Mouse (Mus musculus) ovary, adult 18-20 months (tissue): ENCODE results near the gene Dyrk1a.
"Not testable (repeated sequence)": the region's sequence is repeated elsewhere in the genome, so short reads cannot be mapped to it uniquely, and the experiment has no call there.

ENCODE experiments used
- DNase-seq: peaks from one replicate; pipeline ENCODE4 v3.0.0; 2022; ENCODE audit warnings: low spot score, mixed read lengths

Gene Dyrk1a

GRCm38 (mm10) chr16:94633012-94633411 lies 63.2 kb downstream of the Dyrk1a start:
- no peak for DNase-seq

DNA sequence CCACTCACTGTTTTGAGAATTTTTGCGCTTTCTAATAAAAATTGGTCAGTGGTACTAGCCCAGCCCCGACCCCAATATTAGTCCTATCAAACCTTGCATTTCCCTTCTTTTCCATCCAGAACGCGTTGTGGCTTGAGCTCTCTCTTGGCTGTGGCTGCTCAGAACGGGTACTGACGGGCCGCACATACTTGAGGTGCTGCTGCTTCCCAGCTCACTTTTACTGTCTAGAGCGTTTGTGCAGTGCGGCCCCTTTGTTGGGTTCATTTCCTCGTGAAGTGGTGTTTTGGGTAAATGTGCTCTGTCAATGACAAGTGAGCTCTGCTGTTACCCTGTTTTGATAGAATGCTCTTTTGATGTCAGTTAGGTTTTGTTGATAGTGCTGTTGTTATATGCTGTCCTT lies 67.6 kb downstream of the Dyrk1a start:
- DNase-seq, result no peak

- no peak for DNase-seq
Observed at GRCm38 (mm10) chr16:94641799-94642198, 72.0 kb downstream of the Dyrk1a start.

DNA sequence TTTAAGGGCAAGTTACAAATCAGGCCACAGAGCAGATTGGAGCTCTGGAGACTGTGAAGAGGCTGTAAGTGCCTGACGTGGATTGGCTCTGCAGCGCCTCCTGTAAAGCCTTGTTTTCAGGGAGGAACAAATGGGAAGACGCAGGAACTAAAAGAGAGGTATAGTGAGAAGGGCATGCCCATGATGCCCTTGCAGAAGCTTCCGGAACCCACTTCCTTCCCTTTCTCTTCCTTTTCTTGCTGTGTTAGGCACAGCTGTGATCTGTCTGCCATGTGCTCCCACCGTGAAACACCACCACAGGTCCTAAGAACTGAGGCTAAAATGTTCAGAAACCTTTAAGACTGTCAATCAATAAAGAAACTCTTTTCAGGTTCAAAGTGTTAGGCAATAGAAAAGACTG lies 77.3 kb downstream of the Dyrk1a start:
- DNase-seq, result no peak

GRCm38 (mm10) chr16:94647925-94648324 lies 78.1 kb downstream of the Dyrk1a start:
- no peak for DNase-seq

DNA sequence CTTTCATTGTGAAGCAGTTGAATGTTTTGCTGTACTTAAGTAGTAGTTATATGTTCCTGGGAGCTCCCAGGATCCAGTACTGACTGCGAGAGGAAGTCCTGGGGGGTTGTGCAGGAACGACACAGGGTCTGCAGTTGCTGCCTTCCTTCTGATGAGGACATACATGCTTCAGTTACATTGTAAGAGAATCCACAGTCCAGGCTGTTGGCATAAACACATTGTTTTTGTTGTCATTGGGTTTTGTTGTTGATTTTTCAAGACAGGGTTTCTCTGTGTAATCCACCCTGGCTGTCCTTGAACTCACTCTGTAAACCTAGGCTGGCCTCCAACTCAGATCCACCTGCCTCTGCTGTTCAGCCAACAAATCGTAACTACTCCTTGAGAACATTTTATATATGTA lies 80.1 kb downstream of the Dyrk1a start:
- no peak for DNase-seq

DNA sequence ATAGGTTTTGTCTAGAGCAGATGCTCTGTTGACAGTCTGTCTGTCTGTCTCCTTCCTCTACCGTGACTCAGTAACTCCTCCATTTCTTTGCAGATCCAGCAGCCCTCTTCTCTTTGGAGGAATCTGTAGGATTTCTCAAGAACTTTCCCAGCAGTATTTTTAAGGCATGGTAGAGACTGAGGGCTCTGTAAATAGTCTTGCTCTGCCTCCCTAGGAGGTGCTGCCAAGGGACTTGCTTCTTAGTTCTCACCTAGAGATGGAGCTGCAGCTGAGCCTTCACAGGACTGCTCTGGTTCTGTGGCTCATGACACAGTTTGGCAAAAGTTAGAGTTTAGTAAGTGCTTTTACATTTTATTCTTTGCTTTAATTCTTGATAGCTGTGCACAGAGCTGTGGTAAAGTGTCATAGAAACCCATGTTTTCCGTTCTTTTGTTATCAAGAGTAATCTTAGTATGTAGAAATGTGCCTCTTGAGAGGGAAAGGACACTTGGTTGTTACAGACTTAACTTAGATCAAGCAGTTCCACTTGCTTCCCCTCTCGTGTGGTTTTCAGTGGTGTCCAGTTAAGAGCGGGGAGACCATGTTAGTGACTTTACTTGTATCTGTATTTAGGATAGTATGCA lies 82.4 kb downstream of the Dyrk1a start:
- DNase-seq, result no peak

DNA sequence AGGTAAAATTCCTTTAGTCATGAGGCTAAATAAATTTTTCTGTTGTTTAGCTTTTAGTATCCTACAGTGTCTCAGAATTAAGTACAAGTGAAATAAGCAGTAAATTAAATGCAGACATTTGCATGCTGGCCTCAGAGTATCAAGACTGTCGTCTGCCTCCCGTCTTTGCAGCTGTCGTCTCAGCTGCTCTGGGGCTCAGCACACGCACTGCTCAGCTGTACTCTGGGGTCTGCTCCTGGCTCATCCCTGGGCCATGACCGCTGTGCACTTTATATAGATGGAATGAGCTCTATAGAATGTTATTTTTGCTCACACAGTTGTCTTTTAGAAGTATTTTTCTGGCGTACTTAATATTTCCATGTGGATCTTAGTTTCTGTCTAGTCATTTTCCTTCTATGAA lies 85.3 kb downstream of the Dyrk1a start:
- no peak for DNase-seq

- no peak for DNase-seq
Observed at GRCm38 (mm10) chr16:94656891-94657290, 87.1 kb downstream of the Dyrk1a start.

- no peak for DNase-seq
Observed at GRCm38 (mm10) chr16:94659394-94659793, 89.6 kb downstream of the Dyrk1a start.

DNA sequence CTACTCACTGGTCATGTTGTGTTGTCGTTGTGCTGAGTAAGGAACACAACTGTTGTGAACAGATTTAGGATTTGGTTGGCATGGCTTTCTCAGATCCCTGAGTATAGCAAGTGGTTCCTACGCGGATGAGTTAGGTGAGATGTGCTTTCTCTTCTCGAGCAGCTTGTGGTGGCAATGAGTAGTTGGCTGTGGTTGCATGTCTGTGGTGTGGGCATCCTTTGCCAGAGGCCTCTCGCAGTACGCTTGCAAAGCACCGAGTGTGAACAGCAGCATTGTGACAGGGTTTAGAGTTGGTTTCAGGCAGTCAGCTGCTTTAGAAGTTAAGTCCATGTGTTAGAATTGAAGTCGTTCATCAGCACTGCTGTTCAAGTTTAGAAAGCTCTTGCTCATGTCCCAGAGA lies 90.4 kb downstream of the Dyrk1a start:
- no peak for DNase-seq

DNA sequence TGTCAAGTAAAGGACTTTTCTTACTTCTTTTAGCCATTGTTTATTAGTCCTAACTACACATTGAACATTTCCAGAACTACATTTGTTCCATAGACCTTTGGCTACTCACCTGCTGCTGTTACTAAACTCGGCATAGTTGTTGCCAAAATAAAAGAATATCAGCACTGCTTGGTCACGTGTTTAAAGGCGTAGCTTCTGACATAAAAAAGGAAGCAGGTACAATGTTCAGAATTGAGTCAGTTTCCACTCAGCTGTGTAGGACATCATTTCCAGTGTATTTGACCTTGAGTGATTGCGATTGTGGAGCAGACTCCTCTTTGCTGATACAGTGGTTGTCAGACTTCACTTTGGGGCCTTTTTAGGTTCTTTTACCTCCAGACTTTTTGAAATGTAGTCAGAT lies 97.7 kb downstream of the Dyrk1a start:
- DNase-seq, result no peak

DNA sequence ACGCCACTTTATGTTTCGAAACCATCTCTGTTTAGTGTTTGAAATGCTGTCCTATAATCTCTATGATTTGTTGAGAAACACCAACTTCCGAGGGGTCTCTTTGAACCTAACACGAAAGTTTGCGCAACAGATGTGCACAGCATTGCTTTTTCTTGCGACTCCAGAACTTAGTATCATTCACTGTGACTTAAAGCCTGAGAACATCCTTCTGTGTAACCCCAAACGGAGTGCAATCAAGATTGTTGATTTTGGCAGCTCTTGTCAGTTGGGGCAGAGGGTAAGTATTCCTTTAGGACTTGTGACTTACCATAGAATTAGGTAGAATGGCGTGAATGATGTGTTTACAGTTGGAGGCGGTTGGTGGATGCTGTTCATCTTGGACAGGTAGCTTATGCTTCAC lies 101.5 kb downstream of the Dyrk1a start:
- no peak for DNase-seq

DNA sequence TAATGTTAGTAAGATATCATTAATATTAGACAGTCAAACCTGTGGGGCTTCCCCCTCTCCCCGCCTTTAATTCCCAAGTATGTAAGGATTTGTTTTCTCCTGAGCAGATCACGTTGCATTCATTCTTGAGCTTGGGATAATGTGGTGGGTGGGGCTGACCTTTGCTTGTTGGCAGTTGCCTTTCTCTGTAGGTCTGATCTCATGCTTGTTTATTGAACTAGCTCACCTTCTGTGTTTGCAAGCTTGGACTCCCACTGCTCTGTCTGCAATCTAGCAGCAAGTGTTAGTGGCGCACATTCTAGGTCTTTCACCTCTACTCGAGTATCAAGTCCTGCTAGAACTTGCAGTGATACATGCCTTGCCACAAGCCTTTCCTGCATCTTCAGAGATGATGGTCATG lies 111.1 kb downstream of the Dyrk1a start:
- no peak for DNase-seq

GRCm38 (mm10) chr16:94681760-94682159 lies 112.0 kb downstream of the Dyrk1a start:
- DNase-seq, result no peak

- no peak for DNase-seq
Observed at GRCm38 (mm10) chr16:94683960-94684359, 114.2 kb downstream of the Dyrk1a start.

- no peak for DNase-seq
Observed at GRCm38 (mm10) chr16:94693687-94694305, 124.0 kb downstream of the Dyrk1a start.

DNA sequence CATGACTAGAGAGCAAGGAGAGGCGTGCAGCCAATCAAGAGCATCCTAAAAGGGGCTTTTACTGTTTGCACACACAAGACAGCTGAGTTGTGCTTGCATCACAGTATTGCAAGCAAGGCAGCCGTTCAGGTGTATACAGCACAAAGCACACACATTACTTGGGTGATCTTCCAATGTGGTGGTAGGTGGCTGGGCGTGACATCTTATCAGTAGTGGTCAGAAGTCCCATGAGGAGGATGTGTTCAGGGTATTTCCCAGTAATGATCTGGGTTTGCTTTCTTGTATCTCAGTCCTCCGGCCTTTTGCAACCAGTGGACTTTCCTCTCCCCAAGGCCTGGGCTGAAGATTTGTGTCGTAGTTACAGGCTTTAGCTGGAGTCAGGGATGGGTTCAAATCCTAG lies 127.7 kb downstream of the Dyrk1a start:
- DNase-seq, result no peak

- not testable (repeated sequence) for DNase-seq
Observed at GRCm38 (mm10) chr16:94698234-94698633, 128.4 kb downstream of the Dyrk1a start.

- no peak for DNase-seq
Observed at GRCm38 (mm10) chr16:94701141-94701540, 131.3 kb downstream of the Dyrk1a start.

DNA sequence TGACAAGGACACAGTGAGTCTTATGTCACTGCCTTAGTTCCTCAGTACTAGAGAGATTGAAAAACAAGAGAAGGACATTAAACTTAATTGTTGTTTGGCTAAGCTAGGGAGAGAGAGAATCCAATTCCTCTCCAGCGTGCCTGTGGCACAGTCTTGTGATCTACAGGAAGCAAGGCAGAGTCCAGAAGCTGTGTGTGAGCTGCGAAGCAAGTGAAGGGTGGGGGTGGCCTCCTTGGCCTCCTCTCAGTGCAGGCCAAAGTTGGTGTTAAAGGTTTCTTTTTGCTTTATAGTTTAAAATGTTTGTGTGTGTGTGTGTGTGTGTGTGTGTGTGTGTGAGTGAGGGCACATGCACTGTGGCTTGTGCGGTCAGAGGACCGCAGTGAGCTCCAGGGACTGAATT lies 132.2 kb downstream of the Dyrk1a start:
- DNase-seq, result no peak

- DNase-seq, result peak; percentile 46
Observed at GRCm38 (mm10) chr16:94713480-94714094, 143.8 kb downstream of the Dyrk1a start.

DNA sequence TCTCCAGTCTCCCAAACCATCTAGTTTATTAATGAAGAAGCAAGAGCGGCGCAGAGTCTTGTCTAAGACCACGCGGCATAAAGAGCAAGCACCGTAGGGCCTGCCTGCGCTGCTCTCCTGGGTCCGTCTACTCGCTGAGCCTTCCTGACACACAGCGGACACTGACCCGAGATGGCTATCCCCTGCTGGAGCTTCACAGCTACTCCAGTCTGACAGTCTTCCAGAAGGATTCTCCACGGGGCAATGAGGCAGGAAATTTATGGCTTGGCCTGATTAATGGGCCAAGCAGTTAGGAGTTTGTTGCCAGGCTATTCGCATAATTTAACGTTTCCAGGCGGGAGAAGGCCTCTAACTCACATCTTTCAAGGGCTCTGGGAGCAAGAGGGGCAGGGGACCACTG lies 144.7 kb downstream of the Dyrk1a start:
- no peak for DNase-seq

DNA sequence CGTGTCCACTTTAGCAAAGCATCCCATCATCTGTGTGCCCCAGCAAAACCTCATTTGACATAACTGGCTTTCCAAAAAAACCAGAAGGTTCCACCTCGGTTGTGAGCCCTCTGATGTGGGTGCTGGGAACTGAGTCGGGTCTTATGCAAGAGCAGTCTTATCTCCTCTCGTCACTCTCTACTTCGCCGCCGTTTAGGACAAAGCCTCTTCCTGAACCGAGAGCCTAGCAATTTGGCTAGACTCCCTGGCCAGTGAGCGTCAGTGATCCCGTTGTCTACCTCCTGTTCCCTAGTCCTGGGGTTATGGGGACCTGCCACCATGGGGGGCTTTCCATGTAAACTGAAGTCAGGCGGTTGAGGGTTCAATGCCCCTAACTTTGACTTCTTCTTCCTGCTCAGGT lies 147.2 kb downstream of the Dyrk1a start:
- DNase-seq, result no peak
